Mouse (Mus musculus): ENCODE measurements around the gene Ciao1.

- TF ChIP-seq CTCF (IDR thresholded peaks at IDR 0.05; ENCODE audit: low read depth) (no peak), EP300 (IDR thresholded peaks at IDR 0.05; ENCODE audit: low read depth) (no peak)
These were observed 27.0 kb upstream of the Ciao1 start for GRCm38 (mm10) chr2:127274590-127274989.
